Mouse (Mus musculus): ENCODE data around the gene Sgta. TPM values are rescaled to one million over a fixed set of nuclear protein-coding genes. Genes with fewer than 3 reads are reported as not detected.

The Sgta gene
- polyA plus RNA-seq, 1 experiment from 2014 or later = 162 TPM

DNA sequence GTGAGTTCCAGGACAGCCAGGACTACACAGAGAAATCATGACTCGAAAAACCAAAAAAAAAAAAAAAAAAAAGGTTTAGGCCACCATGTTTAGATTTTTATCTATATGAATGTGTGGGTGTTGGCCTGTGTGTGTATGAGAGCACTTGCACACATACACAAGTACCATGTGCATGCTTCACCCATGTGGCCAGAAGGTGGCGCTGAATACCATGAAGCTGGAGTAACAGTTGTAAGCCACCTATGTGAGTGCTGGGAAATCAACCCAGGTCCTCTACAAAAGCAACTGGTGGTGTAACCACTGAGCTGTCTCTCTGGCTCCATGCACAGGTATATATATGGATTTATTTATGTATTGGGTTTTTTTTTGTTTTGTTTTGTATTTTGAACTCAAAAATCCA is 27.0 kb upstream of the Sgta start:
- Histone ChIP-seq H3K9ac (replicated peaks; ENCODE audit: low read depth, low read length) (no peak overlapping the region), H3K27me3 (ENCODE audit: control insufficient read depth, insufficient read depth, low read length) (no peaks in the 10 kb centered on the region), H3K4me2 (replicated peaks; ENCODE audit: low read depth, low read length) (no peak overlapping the region), H3K4me3 (ENCODE audit: low read depth, low read length) (no peak overlapping the region), H3K4me1 (ENCODE audit: control insufficient read depth, insufficient read depth, low read length) (no peaks in the 10 kb centered on the region), H3K9me3 (ENCODE audit: control insufficient read depth, low read depth, low read length) (no peaks in the 10 kb centered on the region), H3K27ac (ENCODE audit: low read length) (no peak overlapping the region), H3K36me3 (ENCODE audit: control insufficient read depth, insufficient read depth, low read length) (peaks cover 8% of the 10 kb centered on the region)
- no peak for ATAC-seq (ENCODE audit: insufficient number of reproducible peaks, insufficient read depth, low FRiP score, low read depth)
- 62% methylated on average over 2 of the region's 2 CpGs for WGBS

DNA sequence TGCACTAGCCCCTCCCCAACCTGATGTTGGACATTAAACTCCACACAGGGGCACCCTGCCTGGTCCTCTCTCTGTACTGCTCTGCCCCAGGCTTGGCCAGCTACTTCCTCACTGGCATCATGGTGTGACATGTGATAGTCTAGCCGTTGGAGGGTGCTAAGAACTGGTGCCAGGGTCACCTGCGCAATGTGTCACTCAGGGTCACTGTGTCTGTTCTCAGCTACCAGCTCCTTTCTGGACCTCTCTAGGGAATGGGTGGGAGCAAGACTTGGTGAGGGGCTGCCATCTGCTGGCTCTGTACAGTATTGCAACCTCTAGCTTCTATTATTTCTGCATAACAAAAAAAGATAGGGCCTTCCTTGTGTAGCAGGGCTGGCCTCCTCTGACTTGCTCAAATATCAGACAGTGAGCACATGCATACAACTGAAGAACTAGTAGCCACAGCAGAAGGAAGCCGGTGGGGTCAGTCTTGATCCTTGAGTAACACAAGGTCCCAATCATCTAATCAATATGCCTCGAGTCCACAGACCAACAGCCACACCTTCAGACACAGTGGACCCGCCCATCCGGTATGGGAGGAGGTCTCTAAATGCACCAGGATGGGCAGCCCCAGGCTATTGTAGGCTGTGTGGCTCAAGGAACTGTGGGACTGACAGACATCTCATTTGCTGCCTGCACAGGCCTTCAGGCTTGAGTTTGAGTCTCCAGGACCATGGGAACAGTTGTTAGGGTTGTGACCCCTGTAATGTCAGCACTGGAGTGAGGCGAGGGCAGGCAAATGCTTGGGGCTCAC is 22.4 kb upstream of the Sgta start:
- H3K36me3 ChIP-seq (ENCODE audit: control insufficient read depth, insufficient read depth, low read length) = peaks cover 51% of the 10 kb centered on the region
- H3K9me3 ChIP-seq (ENCODE audit: control insufficient read depth, low read depth, low read length) = no peaks in the 10 kb centered on the region
- no peaks in the 10 kb centered on the region for H3K27me3 ChIP-seq (ENCODE audit: control insufficient read depth, insufficient read depth, low read length)
- H3K4me2 ChIP-seq (replicated peaks; ENCODE audit: low read depth, low read length) = no peak overlapping the region
- H3K27ac ChIP-seq (ENCODE audit: low read length) = no peak overlapping the region
- 75% methylated on average over 7 of the region's 7 CpGs for WGBS
- no peak overlapping the region for H3K4me3 ChIP-seq (ENCODE audit: low read depth, low read length)
- H3K4me1 ChIP-seq (ENCODE audit: control insufficient read depth, insufficient read depth, low read length) = no peaks in the 10 kb centered on the region
- ATAC-seq (ENCODE audit: insufficient number of reproducible peaks, insufficient read depth, low FRiP score, low read depth) = peak; percentile 54; the same call in 1 of the 2 replicates
- no peak overlapping the region for H3K9ac ChIP-seq (replicated peaks; ENCODE audit: low read depth, low read length)

DNA sequence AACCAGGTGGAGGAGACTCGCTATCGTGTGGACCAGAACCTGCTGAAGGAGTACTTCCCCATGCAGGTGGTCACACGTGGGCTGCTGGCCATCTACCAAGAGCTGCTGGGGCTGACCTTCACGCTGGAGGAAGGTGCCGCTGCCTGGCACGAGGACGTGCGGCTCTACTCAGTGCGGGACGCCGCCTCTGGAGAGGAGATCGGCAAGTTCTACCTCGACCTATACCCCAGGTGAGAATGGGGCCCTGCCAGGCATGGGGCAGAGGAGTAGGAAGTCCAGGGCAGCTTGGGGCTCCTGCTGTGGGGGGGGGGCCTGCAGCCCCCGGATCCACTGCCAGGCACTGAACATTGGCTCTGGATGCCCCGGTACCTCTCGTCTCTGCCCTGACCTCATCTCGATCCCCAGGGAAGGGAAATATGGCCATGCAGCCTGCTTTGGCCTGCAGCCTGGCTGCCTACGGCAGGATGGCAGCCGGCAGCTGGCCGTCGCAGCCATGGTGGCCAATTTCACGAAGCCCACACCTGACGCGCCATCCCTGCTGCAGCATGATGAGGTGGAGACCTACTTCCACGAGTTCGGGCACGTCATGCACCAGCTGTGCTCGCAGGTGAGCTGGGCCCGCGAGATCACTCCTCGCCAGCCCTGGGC is 20.2 kb upstream of the Sgta start:
- Histone ChIP-seq H3K36me3 (ENCODE audit: control insufficient read depth, insufficient read depth, low read length) (peaks cover 55% of the 10 kb centered on the region), H3K4me3 (ENCODE audit: low read depth, low read length) (no peak overlapping the region), H3K9ac (replicated peaks; ENCODE audit: low read depth, low read length) (no peak overlapping the region), H3K9me3 (ENCODE audit: control insufficient read depth, low read depth, low read length) (no peaks in the 10 kb centered on the region), H3K27me3 (ENCODE audit: control insufficient read depth, insufficient read depth, low read length) (no peaks in the 10 kb centered on the region), H3K27ac (ENCODE audit: low read length) (no peak overlapping the region), H3K4me2 (replicated peaks; ENCODE audit: low read depth, low read length) (no peak overlapping the region), H3K4me1 (ENCODE audit: control insufficient read depth, insufficient read depth, low read length) (no peaks in the 10 kb centered on the region)
- ATAC-seq (ENCODE audit: insufficient number of reproducible peaks, insufficient read depth, low FRiP score, low read depth) = no peak
- WGBS = 93% methylated on average over 31 of the region's 31 CpGs

DNA sequence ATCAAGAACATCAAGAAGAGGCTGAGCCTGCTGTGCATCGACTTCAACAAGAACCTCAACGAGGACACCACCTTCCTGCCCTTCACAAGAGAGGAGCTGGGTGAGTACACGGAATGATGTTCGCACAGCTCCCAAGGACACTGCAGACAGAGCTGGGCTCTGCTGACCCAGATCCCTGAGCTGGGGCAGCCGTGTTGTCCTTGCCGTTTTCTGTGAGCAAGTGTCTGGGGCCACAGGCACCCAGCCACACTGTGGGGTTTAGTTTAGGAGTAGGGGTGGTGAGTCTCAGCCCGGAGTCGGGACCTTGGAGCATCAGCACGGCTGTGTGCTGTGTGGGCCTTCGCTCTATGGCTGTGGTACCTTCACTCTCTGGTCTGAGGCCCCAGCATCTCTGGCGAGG is 17.9 kb upstream of the Sgta start:
- H3K9ac ChIP-seq (replicated peaks; ENCODE audit: low read depth, low read length) = no peak overlapping the region
- H3K4me1 ChIP-seq (ENCODE audit: control insufficient read depth, insufficient read depth, low read length) = no peaks in the 10 kb centered on the region
- no peak overlapping the region for H3K4me2 ChIP-seq (replicated peaks; ENCODE audit: low read depth, low read length)
- no peaks in the 10 kb centered on the region for H3K9me3 ChIP-seq (ENCODE audit: control insufficient read depth, low read depth, low read length)
- H3K4me3 ChIP-seq (ENCODE audit: low read depth, low read length) = no peak overlapping the region
- H3K36me3 ChIP-seq (ENCODE audit: control insufficient read depth, insufficient read depth, low read length) = peaks cover 66% of the 10 kb centered on the region
- no peak overlapping the region for H3K27ac ChIP-seq (ENCODE audit: low read length)
- no peaks in the 10 kb centered on the region for H3K27me3 ChIP-seq (ENCODE audit: control insufficient read depth, insufficient read depth, low read length)
- WGBS = 94% methylated on average over 11 of the region's 11 CpGs
- no peak for ATAC-seq (ENCODE audit: insufficient number of reproducible peaks, insufficient read depth, low FRiP score, low read depth)

DNA sequence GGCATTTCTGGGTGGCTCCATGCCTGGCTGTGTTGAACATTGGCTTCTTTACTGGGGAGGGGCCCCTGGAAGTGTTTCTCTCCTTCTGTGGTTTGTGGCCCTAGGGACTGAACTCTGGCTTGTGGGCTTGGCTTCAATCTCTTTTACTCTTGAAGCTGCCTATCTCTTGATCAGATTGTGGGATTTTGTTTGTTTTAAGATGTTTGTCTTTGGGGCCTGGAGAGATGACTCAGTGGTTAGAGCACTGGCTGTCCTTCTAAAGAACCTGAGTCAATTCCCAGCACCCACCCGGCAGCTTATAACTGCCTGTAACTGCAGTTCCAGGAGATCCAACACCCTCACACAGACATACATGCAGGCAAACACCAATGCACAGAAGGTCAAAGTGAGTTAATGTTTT is 16.4 kb upstream of the Sgta start:
- Histone ChIP-seq H3K27ac (ENCODE audit: low read length) (no peak overlapping the region), H3K36me3 (ENCODE audit: control insufficient read depth, insufficient read depth, low read length) (peaks cover 54% of the 10 kb centered on the region), H3K4me2 (replicated peaks; ENCODE audit: low read depth, low read length) (no peak overlapping the region), H3K4me3 (ENCODE audit: low read depth, low read length) (no peak overlapping the region), H3K9me3 (ENCODE audit: control insufficient read depth, low read depth, low read length) (no peaks in the 10 kb centered on the region), H3K9ac (replicated peaks; ENCODE audit: low read depth, low read length) (no peak overlapping the region), H3K4me1 (ENCODE audit: control insufficient read depth, insufficient read depth, low read length) (no peaks in the 10 kb centered on the region), H3K27me3 (ENCODE audit: control insufficient read depth, insufficient read depth, low read length) (no peaks in the 10 kb centered on the region)
- no peak for ATAC-seq (ENCODE audit: insufficient number of reproducible peaks, insufficient read depth, low FRiP score, low read depth)
- 81% methylated on average over 1 of the region's 1 CpGs for WGBS

DNA sequence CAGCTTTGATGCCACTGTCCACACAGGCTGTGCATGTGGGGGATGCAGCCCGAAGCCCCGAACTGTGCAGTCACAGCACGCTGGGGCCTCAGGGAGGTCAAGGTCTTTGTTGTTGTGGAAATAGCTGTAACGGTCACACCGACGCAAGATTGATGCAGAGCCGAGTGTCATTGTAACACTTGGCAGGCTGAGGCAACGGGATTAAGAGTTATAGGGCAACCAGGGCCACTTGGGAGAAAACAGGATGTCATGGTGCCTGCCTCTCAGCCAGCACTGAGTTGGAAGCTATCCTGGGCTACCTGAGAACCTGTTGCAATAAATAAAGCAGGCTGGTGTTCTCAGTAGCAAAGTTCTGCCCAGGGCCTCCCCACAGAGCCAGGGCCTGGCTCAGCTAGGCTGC is 15.8 kb upstream of the Sgta start:
- 77% methylated on average over 8 of the region's 8 CpGs for WGBS
- H3K27me3 ChIP-seq (ENCODE audit: control insufficient read depth, insufficient read depth, low read length) = no peaks in the 10 kb centered on the region
- H3K4me2 ChIP-seq (replicated peaks; ENCODE audit: low read depth, low read length) = no peak overlapping the region
- H3K9me3 ChIP-seq (ENCODE audit: control insufficient read depth, low read depth, low read length) = no peaks in the 10 kb centered on the region
- H3K4me3 ChIP-seq (ENCODE audit: low read depth, low read length) = no peak overlapping the region
- ATAC-seq (ENCODE audit: insufficient number of reproducible peaks, insufficient read depth, low FRiP score, low read depth) = no peak
- no peak overlapping the region for H3K27ac ChIP-seq (ENCODE audit: low read length)
- H3K9ac ChIP-seq (replicated peaks; ENCODE audit: low read depth, low read length) = no peak overlapping the region
- H3K4me1 ChIP-seq (ENCODE audit: control insufficient read depth, insufficient read depth, low read length) = peaks cover 4% of the 10 kb centered on the region
- peaks cover 48% of the 10 kb centered on the region for H3K36me3 ChIP-seq (ENCODE audit: control insufficient read depth, insufficient read depth, low read length)

DNA sequence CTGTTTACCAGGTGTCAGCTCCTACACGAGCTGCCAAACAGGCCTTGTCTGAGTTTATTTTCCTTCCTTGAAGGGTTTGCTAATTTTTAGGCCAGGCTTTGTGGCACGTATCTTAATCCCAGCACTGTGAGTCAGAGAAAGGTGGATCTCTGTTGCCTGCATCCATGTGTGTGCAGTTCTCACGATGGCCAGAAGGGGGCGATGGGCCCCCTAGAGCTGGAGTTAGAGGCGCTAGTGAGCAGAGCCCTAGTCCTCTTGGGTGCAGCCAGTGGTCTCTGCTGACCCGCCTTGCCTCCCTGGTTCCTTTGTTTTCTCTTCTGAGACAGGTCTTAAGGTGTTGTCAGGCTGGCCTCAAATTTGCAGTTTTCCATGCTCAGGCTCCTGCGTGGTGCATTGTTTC is 13.5 kb upstream of the Sgta start:
- H3K36me3 ChIP-seq (ENCODE audit: control insufficient read depth, insufficient read depth, low read length) = peaks cover 27% of the 10 kb centered on the region

DNA sequence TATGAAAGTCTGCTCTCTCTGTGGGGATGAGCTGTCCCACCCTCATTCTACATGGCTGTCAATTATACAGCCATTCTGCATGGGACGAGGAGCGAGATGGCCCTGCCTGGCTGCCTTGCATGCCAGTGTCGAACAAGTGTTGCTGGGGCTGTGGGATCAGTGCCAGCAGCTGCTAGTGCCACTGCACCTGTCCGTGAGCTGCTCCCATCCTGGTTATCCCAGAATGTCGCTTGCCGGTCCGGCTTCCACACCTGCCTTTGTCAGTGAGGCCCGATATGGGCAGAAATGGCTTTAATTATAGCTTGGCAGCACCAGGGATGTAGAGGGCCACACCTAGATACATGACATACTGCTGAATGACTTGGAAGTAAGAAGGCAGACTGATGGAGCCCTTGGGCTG is 12.3 kb upstream of the Sgta start:
- Histone ChIP-seq H3K4me2 (replicated peaks; ENCODE audit: low read depth, low read length) (no peak overlapping the region), H3K36me3 (ENCODE audit: control insufficient read depth, insufficient read depth, low read length) (peaks cover 18% of the 10 kb centered on the region), H3K4me3 (ENCODE audit: low read depth, low read length) (no peak overlapping the region), H3K9me3 (ENCODE audit: control insufficient read depth, low read depth, low read length) (no peaks in the 10 kb centered on the region), H3K27me3 (ENCODE audit: control insufficient read depth, insufficient read depth, low read length) (no peaks in the 10 kb centered on the region), H3K27ac (ENCODE audit: low read length) (no peak overlapping the region), H3K4me1 (ENCODE audit: control insufficient read depth, insufficient read depth, low read length) (peaks cover 6% of the 10 kb centered on the region), H3K9ac (replicated peaks; ENCODE audit: low read depth, low read length) (no peak overlapping the region)
- no peak for ATAC-seq (ENCODE audit: insufficient number of reproducible peaks, insufficient read depth, low FRiP score, low read depth)
- WGBS = 92% methylated on average over 8 of the region's 8 CpGs

More for the DNA sequence above, 13.5 kb upstream of the Sgta start:
- no peaks in the 10 kb centered on the region for H3K9me3 ChIP-seq (ENCODE audit: control insufficient read depth, low read depth, low read length)
- no peak overlapping the region for H3K27ac ChIP-seq (ENCODE audit: low read length)
- 70% methylated on average over 7 of the region's 7 CpGs for WGBS
- ATAC-seq (ENCODE audit: insufficient number of reproducible peaks, insufficient read depth, low FRiP score, low read depth) = no peak
- no peak overlapping the region for H3K4me2 ChIP-seq (replicated peaks; ENCODE audit: low read depth, low read length)
- peaks cover 6% of the 10 kb centered on the region for H3K4me1 ChIP-seq (ENCODE audit: control insufficient read depth, insufficient read depth, low read length)
- no peak overlapping the region for H3K4me3 ChIP-seq (ENCODE audit: low read depth, low read length)
- no peak overlapping the region for H3K9ac ChIP-seq (replicated peaks; ENCODE audit: low read depth, low read length)
- H3K27me3 ChIP-seq (ENCODE audit: control insufficient read depth, insufficient read depth, low read length) = no peaks in the 10 kb centered on the region
